Mouse (Mus musculus) kidney, postnatal 0 days (tissue): ENCODE measurements around the gene Cacna1c. TPM values are rescaled to one million over a fixed set of nuclear protein-coding genes. Genes with fewer than 3 reads are reported as not detected.

Experiments used
- ATAC-seq: fragments of 200-750 bp; cut with Nextera tagmentation; replicated peaks from 2 replicates; pipeline ENCODE4 v1.8.0; 2017; ENCODE audit warnings: low read depth, moderate number of reproducible peaks, moderate TSS enrichment, moderate library complexity; ENCODE audit not compliant: low FRiP score
- DNase-seq: peaks from one replicate; pipeline ENCODE4 v3.0.0-alpha.2; 2016; ENCODE audit warnings: low spot score
- H3K27ac ChIP-seq: fragments of 300-500 bp; sonication (generic); 2 replicates; pipeline ENCODE4 v1.5.1; 2014; ENCODE audit warnings: mild to moderate bottlenecking
- H3K27me3 ChIP-seq: fragments of 300-500 bp; sonication (generic); 2 replicates; pipeline ENCODE4 v1.6.1; 2014; ENCODE audit warnings: low read length, mixed read lengths; ENCODE audit not compliant: insufficient read depth
- H3K36me3 ChIP-seq: fragments of 300-500 bp; sonication (generic); 2 replicates; pipeline ENCODE4 v1.6.1; 2014; ENCODE audit warnings: low read length, mixed read lengths; ENCODE audit not compliant: insufficient read depth
- H3K4me1 ChIP-seq: fragments of 300-500 bp; sonication (generic); replicated peaks from 2 replicates; pipeline ENCODE4 v1.6.1; 2014; ENCODE audit warnings: antibody characterized with exemption, low read length, mixed read lengths; ENCODE audit not compliant: insufficient read depth
- H3K4me2 ChIP-seq: fragments of 300-500 bp; sonication (generic); 2 replicates; pipeline ENCODE4 v1.6.1; 2014; ENCODE audit warnings: mild to moderate bottlenecking, low read length, moderate library complexity, mixed read lengths
- H3K4me3 ChIP-seq: fragments of 300-500 bp; sonication (generic); replicated peaks from 2 replicates; pipeline ENCODE4 v1.5.1; 2014; ENCODE audit warnings: low read depth, low read length
- H3K9ac ChIP-seq: fragments of 300-500 bp; sonication (generic); 2 replicates; pipeline ENCODE4 v1.6.1; 2014; ENCODE audit warnings: low read depth, low read length
- H3K9me3 ChIP-seq: fragments of 300-500 bp; sonication (generic); replicated peaks from 2 replicates; pipeline ENCODE4 v1.6.1; 2016; ENCODE audit warnings: low read length, inconsistent platforms, mixed read lengths
- CTCF ChIP-seq: IDR thresholded peaks from 2 replicates; pipeline ENCODE4 v1.5.1; 2016; ENCODE audit warnings: antibody characterized with exemption, low read depth, mild to moderate bottlenecking, moderate library complexity
- WGBS: fragments of 180-500 bp; shearing (Covaris S2); extraction: QIAGEN DNeasy Blood & Tissue Kit; methylation state at CpG from one replicate; pipeline ENCODE4 v1.1.7; 2014; 5-methylcytosine and 5-hydroxymethylcytosine counted together
- polyA plus RNA-seq: library from polyadenylated mRNA; unstranded; fragments of >200 nt; fragmentation: Nextera tagmentation; extraction: Ambion mirVana; gene quantifications from 2 replicates; pipeline ENCODE4 v1.2.1, GENCODE M21; 2015

The Cacna1c gene
- polyA plus RNA-seq, 1 experiment from 2014 or later, result 1.3 TPM

DNA sequence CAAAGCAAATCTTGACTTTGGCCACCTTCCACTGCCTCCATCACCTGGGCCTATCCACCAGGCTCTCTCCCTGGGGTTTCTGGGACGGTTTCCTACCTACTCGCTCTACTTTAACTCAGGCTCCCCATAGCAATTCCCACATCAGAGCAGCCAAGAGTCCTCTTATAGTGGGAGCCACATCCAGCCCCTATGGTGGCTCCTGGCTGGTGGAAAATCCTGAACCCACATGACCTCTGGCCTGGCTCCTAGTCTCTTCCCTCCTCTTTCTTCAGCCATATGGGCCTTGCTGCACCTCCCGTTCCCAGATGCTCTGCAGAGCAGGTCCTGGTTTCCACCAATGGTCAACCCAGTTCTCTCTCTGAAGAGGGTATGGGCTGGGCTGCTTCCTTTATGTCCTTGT is 506.8 kb downstream of the Cacna1c start:
- Histone ChIP-seq H3K4me2 (no peak overlapping the region), H3K27ac (no peak overlapping the region), H3K9me3 (no peaks in the 10 kb centered on the region), H3K4me3 (no peak overlapping the region), H3K36me3 (no peaks in the 10 kb centered on the region), H3K9ac (no peak overlapping the region), H3K27me3 (no peaks in the 10 kb centered on the region), H3K4me1 (no peaks in the 10 kb centered on the region)
- ATAC-seq (no peak), DNase-seq (no peak)
- WGBS, result 92% methylated on average over 3 of the region's 3 CpGs
- no peak for TF ChIP-seq CTCF

- TF ChIP-seq CTCF, result no peak
- Histone ChIP-seq H3K4me3 (no peak overlapping the region), H3K9me3 (no peaks in the 10 kb centered on the region), H3K27me3 (no peaks in the 10 kb centered on the region), H3K36me3 (no peaks in the 10 kb centered on the region), H3K9ac (no peak overlapping the region), H3K4me2 (no peak overlapping the region), H3K4me1 (no peaks in the 10 kb centered on the region), H3K27ac (no peak overlapping the region)
- ATAC-seq, result no peak
- DNase-seq, result no peak
- 82% methylated on average over 5 of the region's 5 CpGs for WGBS
These were observed 507.4 kb downstream of the Cacna1c start for GRCm38 (mm10) chr6:118688856-118689255.

DNA sequence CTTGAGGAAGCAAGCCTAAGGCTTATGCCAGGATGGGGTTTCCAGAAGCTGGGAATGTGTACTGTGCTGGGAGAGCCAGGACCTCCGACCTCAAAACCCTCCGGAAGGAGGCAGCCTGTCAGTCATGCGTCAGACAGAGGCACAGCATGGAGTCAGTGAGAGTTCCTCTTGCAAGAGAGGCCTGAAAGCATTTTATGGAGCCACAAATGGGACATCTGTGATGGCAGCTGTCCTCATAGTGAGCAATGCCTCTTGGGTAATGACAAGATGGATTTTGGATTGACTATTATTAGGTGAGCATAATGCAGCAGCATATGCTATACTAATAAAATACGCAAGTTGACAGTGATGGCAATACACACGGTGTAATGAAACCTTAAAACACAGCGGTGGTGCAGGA is 515.4 kb downstream of the Cacna1c start:
- Histone ChIP-seq H3K9me3 (no peaks in the 10 kb centered on the region), H3K9ac (no peak overlapping the region), H3K4me3 (no peak overlapping the region), H3K36me3 (no peaks in the 10 kb centered on the region), H3K4me2 (no peak overlapping the region), H3K27ac (no peak overlapping the region), H3K4me1 (no peaks in the 10 kb centered on the region), H3K27me3 (no peaks in the 10 kb centered on the region)
- WGBS, result 73% methylated on average over 6 of the region's 6 CpGs
- no peak for TF ChIP-seq CTCF
- DNase-seq (no peak), ATAC-seq (no peak)

- H3K36me3 ChIP-seq, result no peaks in the 10 kb centered on the region
- no peak overlapping the region for H3K9ac ChIP-seq
These were observed 518.2 kb downstream of the Cacna1c start for GRCm38 (mm10) chr6:118678031-118678430.

GRCm38 (mm10) chr6:118677306-118677705 is 518.9 kb downstream of the Cacna1c start:
- no peak for TF ChIP-seq CTCF
- Histone ChIP-seq H3K4me3 (no peak overlapping the region), H3K27ac (no peak overlapping the region), H3K36me3 (no peaks in the 10 kb centered on the region), H3K27me3 (no peaks in the 10 kb centered on the region), H3K9ac (no peak overlapping the region), H3K4me1 (no peaks in the 10 kb centered on the region), H3K9me3 (no peaks in the 10 kb centered on the region), H3K4me2 (no peak overlapping the region)
- ATAC-seq (no peak), DNase-seq (no peak)
- WGBS, result 94% methylated on average over 6 of the region's 6 CpGs

More at GRCm38 (mm10) chr6:118678031-118678430, 518.2 kb downstream of the Cacna1c start:
- no peaks in the 10 kb centered on the region for H3K9me3 ChIP-seq
- DNase-seq, result no peak
- no peak overlapping the region for H3K4me3 ChIP-seq
- H3K27me3 ChIP-seq, result no peaks in the 10 kb centered on the region
- TF ChIP-seq CTCF, result no peak
- 96% methylated on average over 10 of the region's 10 CpGs for WGBS
- no peak overlapping the region for H3K27ac ChIP-seq
- no peaks in the 10 kb centered on the region for H3K4me1 ChIP-seq
- no peak overlapping the region for H3K4me2 ChIP-seq
- no peak for ATAC-seq

- no peaks in the 10 kb centered on the region for H3K4me1 ChIP-seq
- no peak for TF ChIP-seq CTCF
- no peak for DNase-seq
- no peak overlapping the region for H3K4me3 ChIP-seq
- no peaks in the 10 kb centered on the region for H3K9me3 ChIP-seq
- no peak overlapping the region for H3K9ac ChIP-seq
- no peak for ATAC-seq
- H3K36me3 ChIP-seq, result no peaks in the 10 kb centered on the region
- 76% methylated on average over 4 of the region's 4 CpGs for WGBS
- no peaks in the 10 kb centered on the region for H3K27me3 ChIP-seq
- H3K27ac ChIP-seq, result no peak overlapping the region
- no peak overlapping the region for H3K4me2 ChIP-seq
These were observed 521.4 kb downstream of the Cacna1c start for GRCm38 (mm10) chr6:118674781-118675180.

- Histone ChIP-seq H3K4me3 (no peak overlapping the region), H3K9me3 (no peaks in the 10 kb centered on the region), H3K27me3 (no peaks in the 10 kb centered on the region), H3K27ac (no peak overlapping the region), H3K36me3 (no peaks in the 10 kb centered on the region), H3K9ac (no peak overlapping the region), H3K4me2 (no peak overlapping the region), H3K4me1 (no peaks in the 10 kb centered on the region)
- WGBS, result 77% methylated on average over 12 of the region's 12 CpGs
- ATAC-seq (no peak), DNase-seq (no peak)
- TF ChIP-seq CTCF, result no peak
These were observed 522.1 kb downstream of the Cacna1c start for GRCm38 (mm10) chr6:118673974-118674695.
